Mouse (Mus musculus) forebrain, embryonic 12.5 days (tissue): Measurements from ENCODE around the gene Gm11037. TPM values are rescaled to one million over a fixed set of nuclear protein-coding genes. Genes with fewer than 3 reads are reported as not detected.
A peak's percentile ranks its signal among the peaks of the same experiment; 100 is the strongest.
"Not testable (repeated sequence)": the region's sequence is repeated elsewhere in the genome, so short reads cannot be mapped to it uniquely, and the experiment has no call there.

ENCODE experiments used
- ATAC-seq: fragments of 200-750 bp; cut with Nextera tagmentation; 2 replicates; pipeline ENCODE4 v1.8.0; 2017; ENCODE audit warnings: moderate TSS enrichment; ENCODE audit not compliant: low FRiP score
- H3K27ac ChIP-seq: fragments of 300-500 bp; sonication (generic); 2 replicates; pipeline ENCODE4 v1.5.1; 2016; ENCODE audit warnings: mild to moderate bottlenecking
- H3K27me3 ChIP-seq: fragments of 300-500 bp; sonication (generic); 2 replicates; pipeline ENCODE4 v1.6.1; 2016; ENCODE audit warnings: mild to moderate bottlenecking
- H3K36me3 ChIP-seq: fragments of 300-500 bp; sonication (generic); replicated peaks from 2 replicates; pipeline ENCODE4 v1.6.1; 2016; ENCODE audit warnings: mild to moderate bottlenecking
- H3K4me1 ChIP-seq: fragments of 300-500 bp; sonication (generic); 2 replicates; pipeline ENCODE4 v1.6.1; 2016
- H3K4me2 ChIP-seq: fragments of 300-500 bp; sonication (generic); 2 replicates; pipeline ENCODE4 v1.6.1; 2016; ENCODE audit warnings: mild to moderate bottlenecking, moderate library complexity
- H3K4me3 ChIP-seq: fragments of 300-500 bp; sonication (generic); replicated peaks from 2 replicates; pipeline ENCODE4 v1.5.1; 2016; ENCODE audit warnings: mild to moderate bottlenecking
- H3K9ac ChIP-seq: fragments of 300-500 bp; sonication (generic); 2 replicates; pipeline ENCODE4 v1.6.1; 2016; ENCODE audit warnings: mild to moderate bottlenecking
- H3K9me3 ChIP-seq: fragments of 300-500 bp; sonication (generic); 2 replicates; pipeline ENCODE4 v1.6.1; 2016
- WGBS: fragments of 180-500 bp; shearing (Covaris S2); methylation state at CpG from one replicate; pipeline ENCODE4 v1.1.7; 2016; 5-methylcytosine and 5-hydroxymethylcytosine counted together
- polyA plus RNA-seq: library from polyadenylated mRNA; unstranded; fragments of >200 nt; fragmentation: Nextera tagmentation; extraction: Ambion mirVana; gene quantifications from 2 replicates; pipeline ENCODE4 v1.2.1, GENCODE M21; 2016

Gm11037 gene
- polyA plus RNA-seq, 1 experiment from 2014 or later, result not detected

DNA sequence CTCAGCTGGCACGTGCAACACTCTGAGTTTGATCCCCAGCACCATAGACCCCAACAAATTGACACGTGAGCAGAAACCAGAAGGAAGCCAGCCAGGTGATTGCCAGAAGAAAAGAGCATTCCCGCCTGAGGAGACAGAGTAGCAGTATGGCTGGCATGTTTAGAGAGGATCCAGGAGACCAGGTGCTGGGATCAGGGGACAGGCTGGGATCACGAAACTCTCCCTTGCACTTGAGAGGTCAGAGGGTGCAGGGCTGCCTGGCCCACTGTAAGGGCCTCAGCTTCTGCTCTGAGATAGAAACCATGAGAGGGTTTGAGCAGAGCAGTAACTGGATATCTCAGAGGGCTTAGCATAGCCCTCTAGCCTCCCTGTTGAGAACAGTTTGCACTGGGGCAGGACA, 28.2 kb upstream of the Gm11037 start:
- not testable (repeated sequence) for H3K27ac ChIP-seq, H3K4me1 ChIP-seq, H3K4me2 ChIP-seq, H3K9ac ChIP-seq, H3K9me3 ChIP-seq, H3K36me3 ChIP-seq, H3K4me3 ChIP-seq, ATAC-seq, H3K27me3 ChIP-seq
- WGBS, result 73% methylated on average over 4 of the region's 4 CpGs

DNA sequence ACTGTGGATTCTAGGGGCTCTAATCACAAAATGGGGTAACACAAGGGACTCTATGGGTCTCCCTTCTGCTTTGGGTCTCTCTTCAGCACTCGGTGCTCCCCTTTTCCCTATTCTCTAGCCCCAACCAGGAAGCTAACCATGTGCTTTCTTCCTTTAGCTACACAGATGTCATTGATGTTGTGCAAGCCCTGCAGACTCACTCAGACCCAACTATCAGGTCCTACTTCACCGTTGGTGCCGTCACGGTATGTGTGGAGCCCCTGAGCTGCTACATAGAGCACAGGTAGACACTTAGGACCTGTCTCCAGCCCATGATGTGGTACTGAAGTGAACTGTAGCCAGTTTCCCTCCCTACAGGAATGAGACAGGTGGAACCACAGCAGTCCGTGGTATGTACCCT, 27.3 kb upstream of the Gm11037 start:
- Histone ChIP-seq H3K9me3 (no peaks in the 10 kb centered on the region), H3K9ac (no peak overlapping the region), H3K4me3 (no peak overlapping the region), H3K4me2 (no peak overlapping the region), H3K4me1 (no peaks in the 10 kb centered on the region), H3K27ac (no peak overlapping the region), H3K36me3 (no peaks in the 10 kb centered on the region), H3K27me3 (no peaks in the 10 kb centered on the region)
- no peak for ATAC-seq
- 93% methylated on average over 5 of the region's 5 CpGs for WGBS

DNA sequence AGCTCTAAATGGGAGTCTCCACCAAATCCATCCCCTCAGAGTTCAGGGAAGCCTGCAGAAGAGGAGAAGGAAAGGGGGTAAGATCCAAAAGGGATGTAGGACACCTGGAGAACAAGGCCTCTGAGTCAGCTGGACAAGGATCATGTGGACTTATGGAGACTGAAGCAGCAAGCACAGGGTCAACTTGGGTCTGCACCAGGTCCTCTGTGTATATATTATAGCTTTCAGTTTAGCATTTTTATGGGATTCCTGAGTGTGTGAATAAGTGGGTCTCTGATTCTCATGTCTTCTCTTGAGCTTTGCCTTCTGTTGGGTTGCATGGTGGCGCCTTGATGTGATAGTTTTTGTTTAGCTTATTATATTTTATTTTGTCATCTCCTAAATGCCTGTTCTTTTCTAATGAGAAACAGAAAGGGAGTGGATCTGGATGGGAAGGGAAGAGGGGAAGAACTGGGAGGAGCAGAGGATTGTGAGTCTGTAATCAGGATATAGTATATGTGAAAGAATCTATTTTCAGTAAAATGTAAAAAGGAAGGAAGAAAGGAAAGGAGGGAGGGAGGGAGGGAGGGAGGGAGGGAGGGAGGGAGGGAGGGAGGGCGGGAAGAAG, 14.2 kb upstream of the Gm11037 start:
- no peak overlapping the region for H3K4me3 ChIP-seq
- no peak overlapping the region for H3K27ac ChIP-seq
- H3K9ac ChIP-seq, result no peak overlapping the region
- H3K36me3 ChIP-seq, result no peaks in the 10 kb centered on the region
- no peaks in the 10 kb centered on the region for H3K4me1 ChIP-seq
- H3K9me3 ChIP-seq, result no peaks in the 10 kb centered on the region
- no peaks in the 10 kb centered on the region for H3K27me3 ChIP-seq
- H3K4me2 ChIP-seq, result no peak overlapping the region
- ATAC-seq, result no peak
- WGBS, result 87% methylated on average over 2 of the region's 2 CpGs

DNA sequence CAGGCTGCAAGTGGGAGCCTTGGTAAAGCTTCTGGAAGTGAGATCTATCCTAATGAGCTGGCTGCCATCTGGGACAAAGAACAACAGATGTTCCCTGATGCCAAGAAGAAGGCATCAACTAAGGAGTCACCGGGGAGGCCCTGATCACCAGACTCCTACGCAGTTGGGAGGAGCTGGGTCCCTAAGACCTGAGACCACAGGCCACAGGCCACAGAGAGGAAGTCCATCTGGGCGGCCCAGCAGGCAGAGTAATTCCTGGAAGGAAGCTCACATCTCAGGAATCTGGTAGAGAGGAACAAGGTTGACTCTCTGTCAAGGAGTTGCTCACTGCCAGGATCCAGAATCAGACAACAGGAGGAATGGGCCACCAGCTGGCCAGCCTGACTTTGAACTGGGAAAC, 9.1 kb upstream of the Gm11037 start:
- 78% methylated on average over 3 of the region's 3 CpGs for WGBS
- Histone ChIP-seq H3K36me3 (no peaks in the 10 kb centered on the region), H3K4me1 (peaks cover 18% of the 10 kb centered on the region), H3K4me3 (no peak overlapping the region), H3K9me3 (no peaks in the 10 kb centered on the region), H3K4me2 (no peak overlapping the region), H3K27me3 (0 out of 2 replicates have a peak, but pooled peaks cover 20% of the 10 kb centered on the region), H3K27ac (no peak overlapping the region), H3K9ac (no peak overlapping the region)
- no peak for ATAC-seq

DNA sequence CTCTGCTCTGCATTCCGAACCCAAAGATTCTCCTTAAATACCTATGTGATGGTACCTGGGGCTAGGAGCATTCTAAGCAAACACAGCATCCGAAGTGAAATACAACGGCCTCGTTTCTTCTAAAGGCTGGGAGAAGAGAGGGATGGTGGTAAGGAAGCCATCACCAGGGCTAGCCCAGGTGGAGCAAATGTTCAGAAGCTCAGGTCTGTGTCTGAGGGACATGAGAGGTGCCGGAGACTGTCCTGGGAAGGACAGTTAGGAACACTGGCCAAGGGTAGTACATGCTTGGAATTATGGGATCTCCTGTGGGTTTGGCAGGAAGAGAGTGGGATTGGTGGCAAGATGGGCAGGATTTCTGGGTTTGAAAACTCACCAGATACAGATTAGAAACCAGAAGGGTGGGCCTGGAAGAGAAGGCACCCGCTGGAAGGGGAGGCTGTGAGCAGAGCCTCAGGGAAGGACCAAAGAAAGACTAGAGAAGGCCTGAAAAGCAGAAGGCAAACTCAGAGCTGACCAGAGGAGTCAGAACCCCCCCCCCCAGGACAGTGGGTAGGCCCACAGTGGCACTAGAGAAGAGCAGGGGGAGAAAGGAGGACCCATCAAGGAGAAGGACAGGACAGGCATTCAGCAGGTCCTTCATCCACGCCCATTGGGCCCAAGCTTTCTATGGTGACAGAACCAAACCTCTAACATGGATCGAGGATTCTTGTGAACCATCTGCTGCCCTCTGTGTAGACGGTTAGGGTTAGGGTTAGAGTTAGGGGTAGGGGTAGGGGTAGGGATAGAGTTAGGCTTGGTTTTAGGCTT, 7.9 kb upstream of the Gm11037 start:
- 87% methylated on average over 9 of the region's 9 CpGs for WGBS

DNA sequence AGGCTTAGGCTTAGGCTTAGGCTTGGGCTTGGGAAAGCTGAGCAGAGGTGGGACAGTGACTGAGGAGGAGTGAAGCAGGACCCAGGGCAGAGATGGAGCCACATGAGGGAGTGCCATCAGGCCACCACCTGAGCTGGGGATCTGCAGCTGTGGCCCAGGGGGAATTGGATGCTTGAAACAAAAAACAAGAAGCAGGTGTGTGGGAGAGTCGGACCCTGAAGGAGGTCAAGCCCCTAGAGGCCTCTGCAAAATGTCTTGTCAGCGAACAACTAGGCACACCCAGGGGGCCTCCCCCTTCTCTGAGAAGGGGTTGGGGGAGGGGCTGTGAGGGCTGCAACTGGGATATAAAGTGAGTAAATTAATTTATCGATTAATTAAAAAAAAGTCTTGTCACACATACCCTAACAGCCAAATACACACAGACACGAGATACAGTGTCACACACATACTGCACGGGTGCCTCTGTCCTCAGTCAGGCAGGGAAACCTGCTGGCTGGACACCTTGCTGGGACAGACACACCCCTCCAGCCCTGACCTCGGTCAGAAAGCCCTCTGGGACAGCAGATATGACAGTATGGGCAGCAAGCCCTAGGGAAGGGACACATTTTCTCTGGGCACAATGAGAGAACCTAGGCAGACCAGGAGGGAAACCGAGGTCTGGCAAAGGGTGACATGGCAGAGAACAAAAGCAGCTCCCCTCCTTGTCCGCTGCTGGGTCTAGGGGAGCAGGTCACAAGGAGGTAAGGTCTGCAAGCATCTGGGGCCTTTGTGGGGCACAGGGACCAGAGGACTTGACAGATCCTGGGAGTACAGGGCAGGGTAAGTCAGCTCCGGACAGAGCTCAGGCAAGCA, 7.1 kb upstream of the Gm11037 start:
- 41% methylated on average over 9 of the region's 9 CpGs for WGBS
- Histone ChIP-seq H3K4me1 (peaks cover 18% of the 10 kb centered on the region), H3K36me3 (no peaks in the 10 kb centered on the region), H3K27me3 (0 out of 2 replicates have a peak, but pooled peaks cover 20% of the 10 kb centered on the region), H3K4me2 (no peak overlapping the region), H3K4me3 (no peak overlapping the region), H3K27ac (no peak overlapping the region), H3K9me3 (no peaks in the 10 kb centered on the region), H3K9ac (no peak overlapping the region)
- ATAC-seq, result no peak

More for the DNA sequence above, 7.9 kb upstream of the Gm11037 start:
- no peak overlapping the region for H3K4me2 ChIP-seq
- ATAC-seq, result no peak
- no peak overlapping the region for H3K9ac ChIP-seq
- no peaks in the 10 kb centered on the region for H3K36me3 ChIP-seq
- no peaks in the 10 kb centered on the region for H3K9me3 ChIP-seq
- H3K27me3 ChIP-seq, result 0 out of 2 replicates have a peak, but pooled peaks cover 20% of the 10 kb centered on the region
- no peak overlapping the region for H3K27ac ChIP-seq
- H3K4me1 ChIP-seq, result peaks cover 18% of the 10 kb centered on the region
- H3K4me3 ChIP-seq, result no peak overlapping the region

DNA sequence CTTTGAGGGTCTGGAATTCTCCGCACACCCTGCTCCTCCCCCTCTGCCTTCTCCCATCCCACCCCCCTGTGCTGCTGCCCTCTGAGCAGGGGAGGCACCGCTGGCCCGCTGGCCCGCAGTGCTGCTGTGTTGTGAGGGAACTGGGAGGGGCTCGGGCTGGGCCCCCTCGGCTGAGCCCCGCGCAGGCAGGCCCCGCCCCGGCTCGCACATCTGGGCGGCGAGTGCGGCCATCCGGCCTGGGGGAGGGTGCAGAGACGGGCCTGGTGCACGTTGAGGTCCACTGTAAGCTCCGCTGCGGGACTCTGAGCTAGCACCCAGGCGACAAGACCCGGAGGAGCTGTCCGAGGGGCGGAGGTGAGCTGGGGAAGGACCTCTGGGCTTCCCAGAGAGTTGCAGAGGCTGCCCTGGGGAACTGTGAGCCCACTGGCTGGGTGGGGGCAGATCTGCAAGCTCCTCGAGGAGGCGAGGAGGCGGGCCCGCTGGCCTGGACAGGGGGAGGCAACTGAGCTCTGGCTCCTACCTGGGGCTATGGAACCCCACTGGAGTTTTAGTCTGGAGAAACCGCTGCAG, 6.1 kb upstream of the Gm11037 start, which contains the start of gene Hspa12b:
Gene Hspa12b (plus strand): TSS at position 120 of the 570 bp plus-strand sequence.
- H3K27me3 ChIP-seq, result 0 out of 2 replicates have a peak, but pooled peaks cover 20% of the 10 kb centered on the region
- no peaks in the 10 kb centered on the region for H3K9me3 ChIP-seq
- 2% methylated on average over 28 of the region's 28 CpGs for WGBS
- peak within 1 kb of the TSS; percentile 90 for H3K4me2 ChIP-seq
- H3K4me3 ChIP-seq, result peak within 1 kb of the TSS; percentile 45
- peaks cover 18% of the 10 kb centered on the region for H3K4me1 ChIP-seq
- H3K36me3 ChIP-seq, result no peaks in the 10 kb centered on the region
- peak; percentile 89 for ATAC-seq
- peak within 1 kb of the TSS; percentile 70 for H3K9ac ChIP-seq
- peak within 1 kb of the TSS; percentile 3; the same call in 1 of the 2 replicates for H3K27ac ChIP-seq

DNA sequence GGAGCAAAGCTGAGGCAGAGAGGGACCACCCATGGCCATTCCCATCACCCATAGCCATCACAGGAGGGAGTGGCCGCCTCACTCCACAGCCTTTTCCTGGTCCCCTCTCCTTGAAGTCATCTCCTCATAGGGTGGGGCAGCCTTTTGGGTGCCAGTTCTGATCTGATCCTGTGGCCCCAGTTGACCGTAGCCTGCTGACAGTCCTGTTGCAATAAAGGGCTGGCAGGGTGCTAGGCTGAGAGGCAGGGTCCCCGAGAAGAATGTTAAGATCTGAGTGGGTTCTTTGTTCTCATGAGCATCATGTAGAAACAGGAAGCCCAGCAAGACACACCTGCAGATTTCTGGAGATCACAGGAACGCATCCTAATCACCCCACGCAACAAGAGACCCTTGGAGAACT, 5.1 kb upstream of the Gm11037 start:
- 0 out of 2 replicates have a peak, but pooled peaks cover 20% of the 10 kb centered on the region for H3K27me3 ChIP-seq
- no peaks in the 10 kb centered on the region for H3K9me3 ChIP-seq
- H3K4me3 ChIP-seq, result no peak overlapping the region
- peaks cover 18% of the 10 kb centered on the region for H3K4me1 ChIP-seq
- WGBS, result 95% methylated on average over 5 of the region's 5 CpGs
- ATAC-seq, result no peak
- no peaks in the 10 kb centered on the region for H3K36me3 ChIP-seq
- no peak overlapping the region for H3K9ac ChIP-seq
- no peak overlapping the region for H3K27ac ChIP-seq
- peak overlapping the region; percentile 90 for H3K4me2 ChIP-seq

DNA sequence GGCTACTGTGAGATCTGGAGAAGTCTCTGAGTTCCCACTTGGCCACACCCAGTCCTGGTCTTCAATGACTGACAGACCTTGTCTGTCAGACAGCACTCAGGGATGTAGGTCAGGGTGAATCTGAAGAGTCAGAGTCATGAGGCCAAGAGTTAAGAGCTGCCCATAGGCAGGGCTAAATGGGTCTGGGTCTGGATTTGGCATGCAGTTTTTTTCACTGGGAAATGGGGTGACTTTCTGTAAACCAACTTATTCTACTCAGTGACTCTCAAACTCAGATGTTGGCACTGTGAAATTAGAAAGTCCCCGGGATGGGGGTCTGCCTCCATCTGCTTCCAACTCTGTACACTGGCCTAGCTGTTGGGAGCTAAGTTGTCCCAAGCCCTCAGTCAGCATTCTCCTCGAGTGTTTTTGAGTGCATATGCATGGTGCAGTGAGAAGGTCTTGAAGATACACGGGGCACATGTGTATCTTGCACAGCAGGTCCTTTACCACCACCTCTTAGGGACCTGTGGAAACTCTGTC, 4.6 kb upstream of the Gm11037 start:
- H3K27me3 ChIP-seq, result 0 out of 2 replicates have a peak, but pooled peaks cover 20% of the 10 kb centered on the region
- no peak overlapping the region for H3K4me3 ChIP-seq
- WGBS, result 79% methylated on average over 3 of the region's 3 CpGs
- no peaks in the 10 kb centered on the region for H3K9me3 ChIP-seq
- peaks cover 18% of the 10 kb centered on the region for H3K4me1 ChIP-seq
- H3K27ac ChIP-seq, result no peak overlapping the region
- H3K36me3 ChIP-seq, result no peaks in the 10 kb centered on the region
- no peak for ATAC-seq
- no peak overlapping the region for H3K9ac ChIP-seq
- H3K4me2 ChIP-seq, result peak overlapping the region; percentile 90; the same call in 1 of the 2 replicates

DNA sequence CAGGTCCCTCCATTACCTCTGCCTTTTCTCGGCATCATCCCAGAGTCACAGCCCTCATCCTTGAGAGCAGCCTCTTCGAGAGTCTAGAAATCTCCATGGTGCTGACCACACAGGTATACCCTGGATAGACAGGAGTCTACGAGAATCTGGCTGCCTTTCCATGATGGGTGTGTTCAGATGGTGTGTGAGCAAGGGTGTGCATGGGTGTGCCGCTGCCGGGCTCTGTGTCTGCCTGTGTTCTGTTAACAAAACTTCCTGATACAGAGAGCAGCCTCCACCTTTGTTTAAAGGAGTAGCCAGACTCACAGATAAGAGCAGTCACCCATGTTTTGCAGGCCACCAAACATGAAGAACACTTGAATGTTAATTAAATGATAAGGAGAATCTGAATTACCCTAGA, 3.5 kb upstream of the Gm11037 start:
- Histone ChIP-seq H3K9ac (no peak overlapping the region), H3K4me2 (no peak overlapping the region), H3K27me3 (0 out of 2 replicates have a peak, but pooled peaks cover 20% of the 10 kb centered on the region), H3K9me3 (no peaks in the 10 kb centered on the region), H3K36me3 (no peaks in the 10 kb centered on the region), H3K4me1 (peaks cover 18% of the 10 kb centered on the region), H3K4me3 (no peak overlapping the region), H3K27ac (no peak overlapping the region)
- 88% methylated on average over 5 of the region's 5 CpGs for WGBS
- ATAC-seq, result no peak

DNA sequence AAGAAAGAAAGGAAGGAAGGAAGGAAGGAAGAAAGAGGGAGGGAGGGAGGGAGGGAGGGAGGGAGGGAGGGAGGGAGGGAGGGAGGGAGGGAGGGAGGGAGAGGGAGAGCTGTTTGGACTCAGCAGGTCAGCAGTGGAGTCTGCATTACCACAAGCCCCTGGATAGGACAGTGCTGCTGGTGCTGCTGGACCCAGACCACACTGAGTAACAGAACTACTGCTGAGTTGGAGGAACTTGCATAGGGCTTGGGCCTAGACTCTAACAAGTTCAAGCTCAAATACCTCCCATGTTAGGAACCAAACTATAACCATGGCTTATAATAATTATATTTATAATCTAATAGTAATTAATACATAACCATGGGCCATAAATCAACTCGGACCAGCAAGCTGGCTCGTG, 2.4 kb upstream of the Gm11037 start:
- no peak overlapping the region for H3K4me2 ChIP-seq
- H3K36me3 ChIP-seq, result no peaks in the 10 kb centered on the region
- H3K4me1 ChIP-seq, result peaks cover 18% of the 10 kb centered on the region
- no peak overlapping the region for H3K9ac ChIP-seq
- H3K27ac ChIP-seq, result no peak overlapping the region
- H3K4me3 ChIP-seq, result no peak overlapping the region
- H3K27me3 ChIP-seq, result 0 out of 2 replicates have a peak, but pooled peaks cover 15% of the 10 kb centered on the region
- no peak for ATAC-seq
- no peaks in the 10 kb centered on the region for H3K9me3 ChIP-seq
- 94% methylated on average over 2 of the region's 2 CpGs for WGBS
